29 mouse cellular contexts compared by ENCODE assay signal in the genomic region with DNA sequence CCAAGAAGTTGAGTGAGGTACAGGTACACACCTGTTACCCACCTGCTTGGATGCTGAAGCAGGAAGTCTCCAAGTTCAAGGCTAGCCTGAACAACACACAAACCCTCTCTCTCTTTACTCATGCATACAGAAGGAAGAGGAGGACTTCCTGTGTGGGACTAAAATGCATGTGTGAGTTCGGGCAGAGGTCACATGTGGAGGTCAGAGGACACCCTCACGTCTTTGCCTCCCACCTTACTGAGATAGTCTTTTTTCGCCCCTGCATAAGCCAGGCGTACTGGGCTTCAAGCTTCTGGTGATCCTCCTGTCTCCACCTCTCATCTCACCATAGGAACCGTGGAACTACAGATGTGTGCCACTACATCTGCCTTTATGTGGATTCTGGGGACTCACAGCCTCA. TPM values are rescaled to one million over a fixed set of nuclear protein-coding genes. Genes with fewer than 3 reads are reported as not detected.
DNase-seq lines count a peak whose midpoint lies in the region; ATAC-seq and TF ChIP-seq lines count a peak whose summit lies in the region.
"Had no signal": no experiment of that assay in that cellular context is flagged by ENCODE, and none has a peak within 500 bp of the region (broad histone marks: within the 10 kb centered on the region; RNA-seq: fewer than 3 reads in every experiment).

No protein-coding gene starts in this region.

- no peak for TF ChIP-seq CTCF in liver, postnatal 0 days (IDR thresholded peaks at IDR 0.05; ENCODE audit: low read depth)
- TF ChIP-seq CTCF in bone marrow, adult 2 months (IDR thresholded peaks at IDR 0.05; ENCODE audit: control insufficient read depth, insufficient read depth, low read length), result no peak

- no peak for DNase-seq in liver, postnatal 0 days
- peak; percentile 38 for DNase-seq in CD4-positive helper T cell, adult 2 months (ENCODE audit: low read depth, low spot score)
- peak; percentile 37 for DNase-seq in naive thymus-derived CD4-positive, alpha-beta T cell, adult 2 months (ENCODE audit: low read depth)
- no peak for DNase-seq in right cerebral cortex, adult 2 months (ENCODE audit: low spot score in 2 of 2)
- DNase-seq in left cerebral cortex, postnatal 14 days (ENCODE audit: low spot score in 2 of 2), result no peak
- DNase-seq: cerebellum, adult 9-10 months; liver, embryonic 13.5 days; right cerebral cortex, adult 18-20 months had no signal

- peaks cover 13% of the 10 kb centered on the region; the same call in 1 of the 2 replicates for H3K4me1 ChIP-seq in liver, postnatal 0 days (ENCODE audit: insufficient read depth)
- peaks cover 18% of the 10 kb centered on the region for H3K4me1 ChIP-seq in liver, embryonic 12.5 days
- H3K4me1 ChIP-seq in bone marrow, adult 2 months (ENCODE audit: control insufficient read depth, insufficient read depth, low read length), result peaks cover 5% of the 10 kb centered on the region
- H3K4me1 ChIP-seq: embryonic facial prominence, embryonic 12.5 days; hindbrain, embryonic 12.5 days; intestine, embryonic 15.5 days; midbrain, embryonic 12.5 days; neural tube, embryonic 12.5 days had no signal

- ATAC-seq in liver, postnatal 0 days, result no peak
- no peak for ATAC-seq in liver, embryonic 12.5 days
- ATAC-seq: forebrain, embryonic 14.5 days; intestine, embryonic 15.5 days had no signal

- intact Hi-C loops in left cerebral cortex, postnatal 14 days (cut with DNase I), result no loop called here

- no peaks in the 10 kb centered on the region for H3K36me3 ChIP-seq in liver, postnatal 0 days (replicated peaks; ENCODE audit: insufficient read depth, low read length)
- no peaks in the 10 kb centered on the region for H3K36me3 ChIP-seq in liver, embryonic 12.5 days
- H3K36me3 ChIP-seq: embryonic facial prominence, embryonic 12.5 days; hindbrain, embryonic 12.5 days; intestine, embryonic 15.5 days; limb, embryonic 12.5 days; liver, embryonic 13.5 days; lung, embryonic 15.5 days; midbrain, embryonic 12.5 days; neural tube, embryonic 12.5 days had no signal

- H3K4me2 ChIP-seq in liver, postnatal 0 days (ENCODE audit: low read depth, low read length), result 0 out of 2 replicates have a peak overlapping the region, but pooled peaks have one; percentile 44
- no peak overlapping the region for H3K4me2 ChIP-seq in liver, embryonic 12.5 days
- H3K4me2 ChIP-seq: embryonic facial prominence, embryonic 12.5 days; hindbrain, embryonic 12.5 days; intestine, embryonic 15.5 days; limb, embryonic 12.5 days; lung, embryonic 15.5 days; midbrain, embryonic 12.5 days; neural tube, embryonic 12.5 days had no signal

- no peak overlapping the region for H3K27ac ChIP-seq in liver, postnatal 0 days (ENCODE audit: low read depth)
- H3K27ac ChIP-seq in liver, embryonic 12.5 days, result no peak overlapping the region
- peak overlapping the region; percentile 61; the same call in 1 of the 2 replicates for H3K27ac ChIP-seq in bone marrow, adult 2 months (ENCODE audit: control insufficient read depth, insufficient read depth, low read depth, low read length, poor library complexity)
- H3K27ac ChIP-seq: embryonic facial prominence, embryonic 12.5 days; hindbrain, embryonic 12.5 days; intestine, embryonic 15.5 days; left cerebral cortex, adult 2 months; limb, embryonic 12.5 days; liver, embryonic 13.5 days; lung, embryonic 15.5 days; midbrain, embryonic 12.5 days; neural tube, embryonic 12.5 days had no signal

- no peak for TF ChIP-seq POLR2A in bone marrow, adult 2 months (IDR thresholded peaks at IDR 0.05; ENCODE audit: borderline replicate concordance, control insufficient read depth, low read depth, low read length)

- no peak overlapping the region for H3K9ac ChIP-seq in liver, postnatal 0 days (replicated peaks)
- no peak overlapping the region for H3K9ac ChIP-seq in liver, embryonic 12.5 days
- H3K9ac ChIP-seq: embryonic facial prominence, embryonic 12.5 days; hindbrain, embryonic 12.5 days; intestine, embryonic 15.5 days; limb, embryonic 12.5 days; lung, embryonic 15.5 days; midbrain, embryonic 12.5 days; neural tube, embryonic 12.5 days had no signal

- no peaks in the 10 kb centered on the region for H3K27me3 ChIP-seq in liver, postnatal 0 days (ENCODE audit: insufficient read depth, low read length)
- no peaks in the 10 kb centered on the region for H3K27me3 ChIP-seq in liver, embryonic 12.5 days (replicated peaks)
- H3K27me3 ChIP-seq: embryonic facial prominence, embryonic 12.5 days; hindbrain, embryonic 12.5 days; intestine, embryonic 15.5 days; limb, embryonic 12.5 days; liver, embryonic 13.5 days; lung, embryonic 15.5 days; midbrain, embryonic 12.5 days; neural tube, embryonic 12.5 days had no signal

- 50% methylated on average over 5 of the region's 5 CpGs for WGBS in liver, postnatal 0 days (ENCODE audit: insufficient replicate concordance)
- 59% methylated on average over 5 of the region's 5 CpGs for WGBS in liver, embryonic 12.5 days (ENCODE audit: insufficient replicate concordance)
- 37% methylated on average over 5 of the region's 5 CpGs for WGBS in bone marrow, adult 2 months

- H3K4me3 ChIP-seq in liver, postnatal 0 days (ENCODE audit: low read depth, low read length), result no peak overlapping the region
- H3K4me3 ChIP-seq in liver, embryonic 12.5 days, result no peak overlapping the region
- no peak overlapping the region for H3K4me3 ChIP-seq in bone marrow, adult 2 months (replicated peaks; ENCODE audit: control insufficient read depth, low read depth, low read length)
- H3K4me3 ChIP-seq: embryonic facial prominence, embryonic 12.5 days; erythroblast, embryonic 14.5 days; hindbrain, embryonic 12.5 days; intestine, embryonic 15.5 days; left cerebral cortex, adult 2 months; limb, embryonic 12.5 days; liver, embryonic 13.5 days; lung, embryonic 15.5 days; midbrain, embryonic 12.5 days; neural tube, embryonic 12.5 days had no signal

- H3K9me3 ChIP-seq in liver, postnatal 0 days (ENCODE audit: low read length), result no peaks in the 10 kb centered on the region
- no peaks in the 10 kb centered on the region for H3K9me3 ChIP-seq in liver, embryonic 12.5 days (replicated peaks)
- H3K9me3 ChIP-seq: embryonic facial prominence, embryonic 12.5 days; hindbrain, embryonic 12.5 days; intestine, embryonic 15.5 days; limb, embryonic 12.5 days; liver, embryonic 13.5 days; lung, embryonic 15.5 days; midbrain, embryonic 12.5 days; neural tube, embryonic 12.5 days had no signal

- TF ChIP-seq EP300 in liver, postnatal 0 days (IDR thresholded peaks at IDR 0.05; ENCODE audit: low read depth), result no peak

RNA-seq across cellular contexts. Expression of gene Gm20403, which starts 12.1 kb away (rescaled TPM):
- 0.36 and 0.54 TPM in 2 replicates for polyA plus RNA-seq in liver, postnatal 0 days (2015; fragmentation: Nextera tagmentation; extraction: Ambion mirVana)
- polyA plus RNA-seq in liver, embryonic 12.5 days (2016; fragmentation: Nextera tagmentation; extraction: Ambion mirVana), result 0.49 TPM in 1 of 2 replicates, not detected in the other
- not detected in 2 replicates for polyA plus RNA-seq in bone marrow, adult 2 months (2011; ENCODE audit: insufficient read depth, insufficient read length, low replicate concordance, missing spikeins)
- total RNA-seq in left cerebral cortex, postnatal 14 days (2021), result not detected
- total RNA-seq: adrenal gland, adult 18-20 months; adrenal gland, postnatal 4 days; ES-E14; gastrocnemius, postnatal 36 days; left cerebral cortex, adult 2 months; monocyte, adult 5-6 weeks had no signal
- polyA plus RNA-seq: embryonic facial prominence, embryonic 12.5 days; forebrain, embryonic 14.5 days; heart, postnatal 0 days; hindbrain, embryonic 12.5 days; intestine, embryonic 15.5 days; kidney, embryonic 14.5 days; limb, embryonic 12.5 days; liver, embryonic 13.5 days; lung, embryonic 15.5 days; midbrain, embryonic 12.5 days; neural tube, embryonic 12.5 days; small intestine, adult 2 months; stomach, embryonic 16.5 days had no signal

RNA-seq across cellular contexts. Expression of gene Baz1a, which starts 15.7 kb away (rescaled TPM):
- 16.9 and 18.5 TPM in 2 replicates for polyA plus RNA-seq in liver, postnatal 0 days (2015; fragmentation: Nextera tagmentation; extraction: Ambion mirVana)
- polyA plus RNA-seq in liver, embryonic 12.5 days (2016; fragmentation: Nextera tagmentation; extraction: Ambion mirVana), result 47.6 and 54.4 TPM in 2 replicates
- polyA plus RNA-seq in bone marrow, adult 2 months (2011; ENCODE audit: insufficient read depth, insufficient read length, low replicate concordance, missing spikeins), result 34.0 and 40.3 TPM in 2 replicates
- 1 to 10 TPM; 2.2 to 2.7 TPM for total RNA-seq in left cerebral cortex, postnatal 14 days (2021)

Comparison
In these comparisons a context has a peak if more than half of its experiments do, and no peak if none do; other contexts are left out.
1. DNase-seq: peak in CD4-positive helper T cell, adult 2 months (single experiment) and naive thymus-derived CD4-positive, alpha-beta T cell, adult 2 months (single experiment); none in liver, postnatal 0 days (single experiment), right cerebral cortex, adult 2 months (0 of 2) and left cerebral cortex, postnatal 14 days (0 of 2).